Mouse (Mus musculus) left cerebral cortex, adult 2 months (tissue): Measurements from ENCODE around the gene Fam110a. TPM values are rescaled to one million over a fixed set of nuclear protein-coding genes. Genes with fewer than 3 reads are reported as not detected.

Source experiments
- DNase-seq, 2 experiments: peaks; one replicate each; pipeline ENCODE4 v3.0.0; 2021 to 2022; ENCODE audit warnings: low spot score in 2 of 2, mixed read lengths in 1 of 2; ENCODE audit errors: extremely low spot score in 1 of 2
- H3K27ac ChIP-seq: fragments of 200-600 bp; 2 replicates; pipeline ENCODE4 v1.8.1; 2022
- H3K4me3 ChIP-seq: fragments of 200-600 bp; 2 replicates; pipeline ENCODE4 v1.8.1; 2022
- CTCF ChIP-seq: fragments of 200-600 bp; IDR thresholded peaks from 2 replicates; pipeline ENCODE4 v1.8.1; 2022; ENCODE audit warnings: antibody characterized with exemption, mild to moderate bottlenecking, moderate library complexity
- intact Hi-C: fragments of 180-260 bp; cut with DNase I; formaldehyde crosslinking; loops from one replicate; pipeline ENCODE4 v1.15.1; 2025
- total RNA-seq, 2 experiments: library from RNA; stranded (reverse); gene quantifications; 2 replicates each; pipeline ENCODE4 v1.2.3; 2021

Fam110a gene
- total RNA-seq, 2 experiments from 2014 or later: 6.6 to 6.7 TPM

GRCm38 (mm10) chr2:151978494-151978893 is 1.5 kb downstream of the Fam110a start:
- no peak for TF ChIP-seq CTCF
- H3K27ac ChIP-seq: no peak overlapping the region
- no peak for DNase-seq
- intact Hi-C loops: no loop called here
- H3K4me3 ChIP-seq: no peak overlapping the region

DNA sequence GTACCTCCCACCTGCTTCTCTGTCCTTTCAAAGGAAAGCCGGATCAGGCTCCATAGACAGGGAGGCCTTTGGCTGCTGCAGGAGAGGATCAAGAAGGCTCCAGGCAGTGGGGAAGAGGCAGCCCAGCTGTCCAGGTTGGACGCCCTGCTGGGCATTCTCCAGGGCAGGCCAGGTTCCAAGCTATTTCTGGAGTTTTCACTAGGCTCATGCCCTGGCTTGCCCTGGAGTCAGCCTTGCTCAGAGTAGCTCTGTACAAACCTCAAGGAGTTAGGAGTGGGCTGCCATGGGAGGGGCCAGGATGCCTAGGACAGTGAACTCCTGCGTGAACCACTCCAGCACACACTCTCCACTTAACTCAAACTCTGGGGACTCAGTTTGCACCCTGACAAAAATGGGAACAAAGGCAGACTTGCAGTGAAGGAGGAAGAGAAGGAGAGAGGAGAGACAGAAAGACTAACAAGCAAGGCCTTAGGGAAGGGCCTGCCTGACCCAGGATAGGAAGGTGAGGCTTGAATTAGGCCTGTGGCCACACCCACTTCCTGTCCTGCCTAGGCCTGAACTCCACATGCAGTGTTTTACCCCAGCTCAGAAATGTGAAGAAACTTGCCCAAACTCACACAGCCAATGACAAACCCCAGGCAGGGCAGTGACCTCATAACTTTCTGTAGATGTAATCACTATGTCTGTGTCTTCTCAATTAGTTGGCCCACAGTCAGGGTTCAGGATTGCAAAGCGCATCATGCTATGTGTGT is 2.2 kb downstream of the Fam110a start:
- Histone ChIP-seq H3K4me3 (no peak overlapping the region), H3K27ac (no peak overlapping the region)
- no peak for TF ChIP-seq CTCF
- no peak for DNase-seq
- intact Hi-C loops: no loop called here

GRCm38 (mm10) chr2:151976067-151976466 is 4.0 kb downstream of the Fam110a start:
- no peak for DNase-seq
- Histone ChIP-seq H3K4me3 (no peak overlapping the region), H3K27ac (no peak overlapping the region)
- intact Hi-C loops: no loop called here
- no peak for TF ChIP-seq CTCF

GRCm38 (mm10) chr2:151975295-151975694 is 4.7 kb downstream of the Fam110a start:
- peak in 1 of 2 experiments; percentile 5 for DNase-seq
- intact Hi-C loops: no loop called here

DNA sequence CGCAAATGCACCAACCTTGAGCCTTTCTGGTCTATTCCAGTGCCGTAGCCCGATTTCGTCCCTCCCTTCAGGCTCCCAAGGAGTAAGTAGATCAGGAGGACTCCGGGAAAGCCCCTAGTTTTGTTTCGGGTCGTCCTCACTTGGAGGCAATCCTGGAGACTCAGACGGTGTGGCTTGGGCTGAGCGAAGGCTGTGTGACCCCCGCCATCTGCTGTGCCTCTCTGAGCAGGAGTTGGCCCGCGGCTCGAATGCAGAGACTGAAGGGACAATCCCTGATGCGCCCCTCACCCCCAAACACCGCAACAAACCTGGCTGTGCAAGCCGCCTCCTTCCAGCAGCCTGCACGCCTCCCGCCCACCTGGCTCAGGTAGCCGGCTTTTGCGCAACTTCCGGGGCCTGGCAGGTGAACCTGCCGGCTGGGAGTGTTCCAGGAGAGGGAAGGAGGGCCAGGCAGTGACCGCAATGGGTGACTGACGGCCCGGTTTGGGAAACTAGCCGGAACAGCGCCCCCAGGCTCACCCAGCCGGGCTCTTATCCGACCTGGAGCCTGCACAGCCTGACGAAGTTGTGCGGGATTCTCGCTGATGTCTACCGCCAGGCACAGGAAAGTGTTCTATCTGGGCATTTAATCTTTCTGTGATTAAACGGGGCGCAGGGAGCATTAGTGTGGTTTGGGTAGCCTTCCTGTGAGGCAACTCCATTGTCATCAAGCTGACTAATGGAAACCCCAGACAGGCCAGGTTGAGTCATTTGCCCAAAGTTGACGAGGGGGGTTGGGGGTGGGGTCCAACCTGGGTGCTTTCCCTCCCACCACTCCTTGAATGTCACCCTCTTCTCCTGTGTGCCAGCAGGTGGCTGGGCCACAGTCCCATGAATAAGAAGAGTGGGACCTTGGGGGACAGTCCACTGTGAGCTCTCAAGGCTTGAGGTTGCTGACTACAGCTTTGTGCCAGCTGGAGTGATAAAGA is 6.1 kb downstream of the Fam110a start:
- DNase-seq: no peak
- 0 out of 2 replicates have a peak overlapping the region, but pooled peaks have one; percentile 7 for H3K4me3 ChIP-seq
- no peak; the same call in 1 of the 2 replicates for TF ChIP-seq CTCF
- intact Hi-C loops: no loop called here
- H3K27ac ChIP-seq: no peak overlapping the region

More at GRCm38 (mm10) chr2:151975295-151975694, 4.7 kb downstream of the Fam110a start:
- no peak overlapping the region for H3K27ac ChIP-seq
- TF ChIP-seq CTCF: peak; percentile 17
- H3K4me3 ChIP-seq: no peak overlapping the region

DNA sequence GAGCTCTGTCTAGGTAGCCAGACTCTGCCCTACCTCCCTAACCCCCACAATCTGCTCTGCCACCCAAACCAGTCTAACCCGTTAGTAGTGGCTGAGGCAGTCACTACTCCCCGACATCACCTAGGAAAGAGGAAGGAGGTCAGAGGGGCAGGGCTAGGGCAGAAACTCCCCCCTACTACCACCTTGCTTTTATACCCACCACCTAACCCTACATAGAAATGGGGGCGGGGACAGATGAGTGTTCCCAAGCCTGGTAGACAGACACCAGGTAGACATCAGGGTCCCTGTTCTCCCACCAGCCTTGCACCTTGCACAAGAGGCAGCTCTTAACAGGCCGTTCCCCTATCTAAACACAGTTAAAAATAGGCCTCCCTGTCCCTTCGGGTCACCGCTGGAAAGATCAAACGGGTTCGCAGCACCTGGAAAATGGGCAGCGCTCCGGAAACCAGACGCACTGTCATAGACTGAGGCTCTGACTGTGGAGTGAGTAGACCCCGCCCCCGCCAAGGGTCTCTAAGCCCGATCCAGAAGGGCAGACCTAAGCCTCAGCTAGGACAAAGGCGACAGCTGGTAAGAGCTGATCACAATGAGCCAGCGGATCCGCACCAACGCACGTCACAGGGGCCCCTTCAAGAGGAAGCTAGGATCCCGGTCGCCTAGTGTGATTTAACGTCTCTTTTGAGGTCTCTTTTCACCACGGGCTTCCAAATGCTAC is 7.0 kb downstream of the Fam110a start:
- Histone ChIP-seq H3K27ac (no peak overlapping the region), H3K4me3 (no peak overlapping the region)
- TF ChIP-seq CTCF: no peak
- intact Hi-C loops: no loop called here
- DNase-seq: no peak

- H3K4me3 ChIP-seq: no peak overlapping the region
- no peak for DNase-seq
- TF ChIP-seq CTCF: no peak
- intact Hi-C loops: no loop called here
- H3K27ac ChIP-seq: no peak overlapping the region
These were observed 8.3 kb downstream of the Fam110a start for GRCm38 (mm10) chr2:151971748-151972147.

DNA sequence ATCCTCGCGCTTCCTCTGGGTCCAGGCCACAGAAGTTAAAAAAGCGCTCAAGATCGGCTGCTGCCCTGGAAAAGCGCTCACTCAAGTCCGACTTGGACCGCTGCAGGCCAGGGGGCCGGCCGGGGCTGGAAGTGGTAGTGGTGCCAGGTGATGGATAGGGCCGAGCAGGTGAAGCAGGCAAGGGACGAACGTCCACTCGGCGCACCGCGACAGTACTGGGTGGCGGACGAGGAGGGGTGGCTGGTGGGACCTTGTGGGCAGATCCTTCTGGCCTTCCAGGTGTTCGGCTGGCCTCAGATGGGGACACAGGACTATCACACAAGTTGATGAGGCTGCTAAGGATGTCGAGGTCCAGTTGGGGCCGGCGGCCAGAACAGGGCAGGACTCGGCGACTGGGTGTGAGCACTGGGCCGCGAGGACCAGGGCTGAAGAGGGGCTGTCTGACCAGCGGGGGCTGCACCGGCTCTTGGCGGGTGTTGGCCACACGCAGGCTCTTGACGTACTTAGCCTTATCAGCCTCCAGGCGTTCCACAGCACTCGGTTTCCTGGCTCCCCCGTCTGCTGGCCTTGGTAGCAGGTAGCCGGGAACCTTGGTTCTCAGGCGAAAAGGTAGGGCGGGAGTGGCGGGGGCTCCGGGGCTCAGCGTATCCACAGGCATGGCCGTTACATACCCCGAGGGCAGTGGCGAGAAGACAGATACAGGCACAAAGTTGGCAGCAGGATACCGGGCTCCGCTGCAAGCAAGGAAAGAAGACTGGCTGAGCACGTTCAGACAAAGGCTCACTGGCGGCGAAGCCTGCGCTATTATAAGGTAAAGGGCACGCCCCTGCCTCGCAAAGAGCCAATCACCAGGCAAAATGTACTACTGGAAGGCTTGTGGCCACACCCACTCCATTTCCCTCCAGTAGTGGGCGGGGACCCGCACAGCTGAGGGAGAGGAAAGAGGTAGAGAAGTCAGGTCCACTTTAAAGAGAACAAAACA is 9.5 kb downstream of the Fam110a start:
- peak; percentile 64 to 71 for DNase-seq
- no peak for TF ChIP-seq CTCF
- peak overlapping the region; percentile 23; the same call in 1 of the 2 replicates for H3K4me3 ChIP-seq
- intact Hi-C loops: no loop called here
- no peak overlapping the region for H3K27ac ChIP-seq

- no peak for TF ChIP-seq CTCF
- no peak overlapping the region for H3K27ac ChIP-seq
- no peak overlapping the region for H3K4me3 ChIP-seq
- intact Hi-C loops: no loop called here
- no peak for DNase-seq
These were observed 10.6 kb downstream of the Fam110a start for GRCm38 (mm10) chr2:151969396-151969795.

DNA sequence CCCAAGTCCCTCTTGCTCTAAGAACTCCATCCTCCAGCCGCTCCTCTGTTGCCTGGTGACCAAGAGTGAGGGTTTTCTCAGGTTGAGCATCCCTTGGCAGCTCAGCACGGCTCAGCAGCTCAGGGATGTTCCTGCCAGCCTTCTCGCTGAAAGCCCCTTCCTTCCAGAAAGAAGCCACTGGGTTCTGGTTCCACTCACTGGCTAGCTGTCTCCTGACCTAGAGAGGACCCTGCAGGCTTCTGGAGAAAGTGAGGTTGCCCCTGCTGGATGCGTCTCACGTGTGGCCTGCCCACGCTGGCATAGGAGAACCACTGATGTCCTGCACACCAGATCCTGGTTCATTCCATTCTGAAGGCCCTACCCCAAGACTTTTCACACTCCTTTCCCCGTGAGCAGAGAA is 11.0 kb downstream of the Fam110a start:
- intact Hi-C loops: no loop called here
- no peak for TF ChIP-seq CTCF
- no peak overlapping the region for H3K27ac ChIP-seq
- DNase-seq: no peak
- no peak overlapping the region for H3K4me3 ChIP-seq

- TF ChIP-seq CTCF: no peak
- intact Hi-C loops: no loop called here
- no peak for DNase-seq
- no peak overlapping the region for H3K27ac ChIP-seq
- no peak overlapping the region for H3K4me3 ChIP-seq
These were observed 11.6 kb downstream of the Fam110a start for GRCm38 (mm10) chr2:151968451-151968850.
